Mouse (Mus musculus) liver (tissue): ENCODE data around the gene Zbtb49.

Experiments
- DNase-seq: peaks from one replicate; pipeline ENCODE4 v3.0.0-alpha.2; 2020; ENCODE audit warnings: mixed read lengths

The Zbtb49 gene

DNA sequence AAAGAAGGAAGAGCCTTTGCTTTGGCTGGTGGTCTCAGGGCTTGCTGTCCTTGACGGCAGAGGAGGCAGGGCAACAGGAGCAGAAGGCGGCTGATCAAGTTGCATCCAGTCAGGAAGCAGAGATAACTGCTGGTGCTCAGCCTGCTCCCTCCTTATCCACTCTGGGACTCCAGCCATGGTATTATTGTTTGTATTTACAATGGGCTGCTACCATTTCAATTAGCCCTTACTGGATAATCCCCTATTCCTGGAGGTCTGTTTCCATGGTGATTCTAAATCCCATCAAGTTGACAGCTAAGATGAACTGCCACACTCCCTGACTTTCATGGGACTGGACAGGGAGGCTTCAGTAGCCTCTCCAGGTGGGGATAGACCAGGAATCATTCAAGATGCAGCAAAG, 25.3 kb downstream of the Zbtb49 start:
- no peak for DNase-seq

DNA sequence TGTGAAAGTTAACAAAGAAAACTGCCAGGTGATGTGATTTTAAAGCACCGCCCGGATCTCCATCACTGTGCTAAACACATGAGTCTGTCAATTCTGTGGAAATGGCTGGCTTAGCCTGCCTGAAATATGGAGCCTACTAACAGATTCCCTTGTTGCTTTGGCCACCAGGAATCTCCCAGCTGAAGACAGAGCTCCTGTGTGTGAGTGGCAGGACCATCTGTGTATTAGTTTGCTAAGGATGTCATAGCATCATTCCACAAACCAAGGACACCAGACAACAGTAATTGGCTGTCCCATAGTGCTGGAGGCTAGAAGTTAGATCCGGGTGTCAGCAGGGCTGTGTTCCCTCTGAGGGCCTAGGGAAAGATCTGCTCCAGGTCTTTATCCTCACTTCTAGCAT, 29.4 kb downstream of the Zbtb49 start:
- no peak for DNase-seq

DNA sequence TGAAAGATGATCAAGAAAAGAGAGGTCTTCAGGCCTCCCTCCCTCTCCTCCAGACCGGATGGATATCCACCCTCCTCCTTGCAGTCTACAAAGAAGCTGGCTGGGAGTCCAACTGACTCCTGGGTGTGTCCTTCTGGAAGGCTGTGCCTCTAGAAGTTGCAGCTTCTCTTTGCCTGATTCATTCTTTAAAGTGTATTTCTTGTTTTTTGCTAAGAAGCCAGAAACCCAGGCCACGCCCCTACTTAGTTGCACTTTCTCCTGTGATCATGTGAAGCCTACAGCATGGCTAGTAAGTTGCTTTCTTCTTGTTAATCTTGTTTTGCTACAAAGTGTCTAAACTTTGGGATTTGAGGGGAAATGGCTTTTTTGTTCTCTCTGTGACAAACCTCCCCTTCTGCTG, 33.3 kb downstream of the Zbtb49 start:
- no peak for DNase-seq

DNA sequence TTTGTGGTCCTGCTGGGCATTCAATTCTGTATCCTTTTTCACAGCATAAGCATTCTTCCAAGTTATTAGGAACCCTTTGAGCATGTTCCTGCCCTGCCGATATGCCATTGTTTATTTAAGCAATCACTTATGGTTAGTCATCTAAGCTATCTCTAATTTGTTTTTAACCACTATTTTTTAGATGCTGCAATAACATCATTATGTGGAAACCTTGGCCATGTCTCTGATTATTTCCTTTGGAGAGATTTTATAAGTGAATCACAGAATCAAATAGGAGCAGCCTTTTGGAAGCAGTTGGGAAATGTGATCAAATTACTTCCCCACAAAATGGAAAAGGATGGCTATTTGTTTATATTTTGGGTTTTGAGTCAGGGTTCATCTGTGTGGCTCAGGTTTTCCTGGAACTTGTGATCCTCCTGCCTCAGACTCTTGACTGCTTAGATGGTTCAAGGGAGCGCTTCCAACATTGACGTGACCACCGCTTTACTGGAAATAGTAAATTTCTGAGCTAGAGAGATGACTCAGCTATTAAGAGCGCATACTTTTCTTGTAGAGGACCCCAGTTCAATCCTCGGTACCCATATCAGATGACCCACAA, 35.5 kb downstream of the Zbtb49 start:
- no peak for DNase-seq

DNA sequence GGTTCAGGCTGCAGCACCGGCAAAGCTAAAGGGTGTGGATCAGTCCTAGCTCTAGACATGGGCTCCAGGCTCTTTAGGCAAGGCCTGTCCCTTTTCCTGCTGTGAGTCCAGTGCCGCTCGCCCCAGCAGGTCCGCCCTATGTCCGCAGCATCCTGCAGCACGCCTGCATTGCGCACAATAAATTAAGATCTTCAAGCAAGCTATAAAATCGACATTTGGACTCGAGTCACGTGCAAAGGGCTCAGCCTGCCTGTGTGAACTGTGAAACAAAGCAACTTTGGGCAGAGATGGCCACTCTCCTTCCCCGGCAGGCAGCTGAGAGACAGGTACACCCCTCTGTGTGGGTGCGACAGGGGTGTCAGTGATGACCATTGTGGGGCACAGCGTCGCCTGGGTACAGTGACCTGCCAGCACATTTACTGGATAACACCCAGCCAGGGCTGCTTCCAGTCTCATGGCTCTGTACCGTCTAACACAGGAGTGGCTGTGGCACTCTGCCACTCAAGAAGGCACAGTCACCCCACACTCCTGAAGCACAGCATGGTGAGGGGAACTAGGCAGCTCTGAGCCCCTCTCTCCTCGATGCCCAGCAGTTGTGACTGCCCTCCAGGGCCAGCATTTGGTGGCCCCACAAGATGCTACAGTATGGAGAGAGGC, 45.9 kb downstream of the Zbtb49 start:
- no peak for DNase-seq

DNA sequence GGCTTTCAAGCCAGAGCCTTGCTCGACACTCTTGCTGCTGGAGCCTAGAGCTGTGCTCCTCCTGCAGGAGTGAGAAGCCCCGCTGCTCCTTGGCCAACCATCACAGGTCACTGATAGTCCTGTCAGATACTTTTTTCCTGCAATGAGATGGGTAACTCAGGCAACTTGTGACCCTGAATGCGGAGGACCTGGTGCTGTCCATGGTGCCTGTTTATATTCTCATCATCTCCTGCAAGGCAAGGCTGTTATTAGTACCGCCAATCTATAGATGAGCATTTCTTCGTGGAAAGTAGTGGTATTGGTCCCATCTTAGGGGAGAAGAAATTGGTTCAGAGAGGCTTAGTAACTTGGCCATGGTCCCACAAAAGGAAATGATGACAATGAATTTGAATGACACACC, 46.5 kb downstream of the Zbtb49 start:
- DNase-seq, result no peak

DNA sequence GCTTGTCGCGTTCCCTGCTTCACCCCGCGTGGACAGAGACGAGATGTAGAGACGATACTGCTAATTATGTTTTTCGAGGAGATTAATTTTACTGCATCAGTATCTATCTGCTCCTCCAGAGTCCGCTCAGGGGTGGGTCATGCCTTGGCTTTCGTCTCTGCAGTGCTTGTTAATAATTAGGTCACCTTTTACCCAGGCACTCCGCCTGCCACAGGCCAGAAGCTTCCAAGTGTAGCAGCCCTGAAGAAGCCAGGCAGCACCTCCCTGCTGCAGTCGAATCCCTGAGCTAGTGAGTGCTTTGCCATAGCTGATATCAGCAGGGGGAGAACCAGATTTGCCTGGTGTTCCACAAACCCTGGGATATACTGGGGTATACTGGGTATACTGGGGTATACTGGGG, 51.8 kb downstream of the Zbtb49 start:
- no peak for DNase-seq

DNA sequence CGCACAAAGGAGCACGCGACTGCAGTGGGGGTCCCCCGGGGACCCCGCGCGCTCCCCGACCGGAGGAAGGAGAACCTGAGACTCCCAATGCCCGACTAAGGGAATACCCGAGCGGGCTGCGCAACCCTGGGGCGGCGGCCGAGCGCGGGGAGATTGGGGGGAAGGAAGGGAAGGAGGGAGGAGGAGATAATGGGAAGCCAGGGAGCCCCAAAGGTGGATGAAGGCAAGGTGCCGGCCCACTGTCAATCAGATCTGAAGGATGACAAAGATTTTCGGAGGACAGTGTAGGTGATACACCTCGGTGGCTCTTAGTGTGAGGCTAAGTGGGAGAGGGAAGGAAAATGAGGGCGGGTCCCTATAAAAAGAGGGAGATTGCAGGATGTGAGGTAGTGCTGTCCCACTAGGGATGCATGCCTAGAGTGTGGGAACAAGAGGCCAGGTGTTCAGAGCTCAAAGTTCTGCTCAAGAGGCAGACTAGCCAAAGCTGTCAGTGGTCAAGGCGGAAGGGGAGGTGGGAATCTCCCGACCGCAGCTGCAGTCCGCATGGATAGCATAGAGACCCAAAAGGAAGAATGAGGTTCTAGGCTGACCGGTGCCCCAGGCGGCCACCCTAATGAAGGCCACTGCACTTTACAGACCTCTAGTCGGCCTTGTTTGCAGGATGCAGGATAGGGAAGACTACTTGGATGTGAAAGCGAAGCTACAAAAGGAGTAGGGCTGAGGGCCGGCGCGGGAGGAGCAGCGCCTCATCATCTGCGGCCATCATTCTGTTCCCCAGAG, 60.4 kb downstream of the Zbtb49 start, which contains the start of gene Nsg1:
Nsg1 (minus strand) TSS at position 274 of the 780 bp plus-strand sequence.
- no peak for DNase-seq

DNA sequence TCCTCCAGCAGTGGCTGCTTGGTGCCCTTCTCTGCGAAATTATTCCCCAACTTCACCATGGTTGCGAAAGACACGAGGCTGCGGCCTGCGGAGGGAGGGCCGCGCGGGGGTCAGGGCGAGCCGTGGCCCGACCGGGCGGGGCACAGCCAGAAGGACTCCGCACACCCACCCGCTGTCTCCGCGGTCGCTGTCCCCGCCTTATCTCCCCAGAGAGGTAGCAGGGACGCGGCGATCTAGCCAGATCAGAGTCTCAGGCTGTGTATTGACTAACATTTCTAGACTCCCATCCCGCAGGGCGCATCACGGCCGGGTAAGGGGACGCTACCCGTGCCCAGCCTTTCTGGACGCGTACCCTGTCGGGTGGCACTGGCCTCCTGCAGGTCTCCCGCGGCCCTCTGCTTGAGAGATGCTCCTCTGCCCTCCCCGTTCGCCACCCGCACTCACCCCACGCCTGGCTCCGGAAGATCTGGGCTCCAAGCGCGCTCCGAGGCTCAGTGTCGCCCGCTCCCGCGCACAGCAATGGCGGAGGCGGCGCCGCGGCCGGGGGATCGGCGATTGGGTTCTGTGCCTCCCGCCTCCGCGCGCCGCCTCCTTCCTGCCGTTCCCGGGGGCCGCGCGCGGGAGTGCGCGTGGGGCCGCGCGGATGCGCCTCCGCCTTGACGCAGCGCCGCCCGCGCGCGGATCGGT, 61.2 kb downstream of the Zbtb49 start:
- DNase-seq, result peak; percentile 45

DNA sequence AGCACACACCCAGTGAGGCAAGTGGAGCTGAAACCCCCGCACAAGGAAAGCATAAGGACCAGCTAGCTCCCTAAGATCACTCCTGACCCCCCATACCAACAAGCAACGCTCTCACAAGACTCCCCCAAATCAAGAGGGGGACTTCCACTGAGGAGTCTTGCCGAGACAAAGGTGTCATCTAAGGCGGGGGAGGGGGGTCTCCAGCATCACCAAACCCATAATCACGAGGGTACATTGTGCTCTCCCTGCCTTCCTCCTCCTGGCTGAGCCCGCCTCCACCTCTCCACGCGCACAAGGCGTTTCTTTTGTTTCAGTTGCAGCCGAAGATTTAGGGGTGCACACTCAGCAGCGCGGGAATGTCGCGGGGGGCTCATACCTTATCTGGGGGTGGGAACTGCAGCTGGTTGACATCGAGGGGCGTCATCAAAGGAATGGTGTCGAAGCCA, 61.7 kb downstream of the Zbtb49 start:
- DNase-seq, result no peak

DNA sequence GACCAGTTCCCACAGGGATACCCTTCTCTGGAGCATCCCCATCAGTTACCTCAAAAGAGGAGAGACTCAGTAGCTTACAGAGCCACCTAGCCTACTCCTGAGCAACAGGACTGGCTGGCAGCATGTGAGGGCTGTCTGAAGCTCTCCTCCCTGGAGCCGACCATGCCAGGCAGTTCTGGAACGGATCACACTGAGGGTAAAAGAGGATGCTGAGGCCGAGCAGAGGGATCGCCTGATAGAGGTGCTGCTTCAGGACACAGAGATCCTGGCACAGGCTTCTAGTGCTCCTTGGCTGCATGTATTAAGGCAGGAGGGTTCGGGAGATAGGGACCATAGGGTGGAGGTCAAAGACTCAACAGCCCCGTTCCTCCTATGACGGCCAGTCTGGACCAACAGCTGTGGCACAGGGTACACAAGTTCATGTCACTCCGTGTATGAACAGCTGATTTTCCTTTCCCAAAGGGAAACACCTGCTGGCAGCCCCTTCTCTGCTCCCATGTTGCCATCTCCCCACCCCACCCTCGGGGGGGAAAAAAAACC, 62.7 kb downstream of the Zbtb49 start:
- DNase-seq, result no peak

DNA sequence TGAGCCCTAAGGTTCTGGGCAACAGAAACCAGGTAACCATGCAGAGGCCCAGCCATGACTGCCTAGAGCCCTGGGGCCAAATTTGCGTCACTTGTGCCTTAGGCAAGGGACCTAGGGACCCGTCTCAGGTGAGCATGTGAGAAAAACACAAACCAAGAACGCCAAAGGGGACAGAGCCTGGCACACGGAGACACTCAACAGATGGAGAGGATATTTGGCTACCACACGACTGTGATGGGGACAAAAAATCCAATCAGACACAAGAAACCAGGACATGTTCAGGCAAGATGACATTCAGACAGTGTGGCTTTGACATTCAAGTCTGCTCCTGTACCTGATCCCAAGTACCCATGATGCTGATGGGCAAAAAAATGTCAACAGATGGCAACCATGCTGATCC, 66.6 kb downstream of the Zbtb49 start:
- no peak for DNase-seq

DNA sequence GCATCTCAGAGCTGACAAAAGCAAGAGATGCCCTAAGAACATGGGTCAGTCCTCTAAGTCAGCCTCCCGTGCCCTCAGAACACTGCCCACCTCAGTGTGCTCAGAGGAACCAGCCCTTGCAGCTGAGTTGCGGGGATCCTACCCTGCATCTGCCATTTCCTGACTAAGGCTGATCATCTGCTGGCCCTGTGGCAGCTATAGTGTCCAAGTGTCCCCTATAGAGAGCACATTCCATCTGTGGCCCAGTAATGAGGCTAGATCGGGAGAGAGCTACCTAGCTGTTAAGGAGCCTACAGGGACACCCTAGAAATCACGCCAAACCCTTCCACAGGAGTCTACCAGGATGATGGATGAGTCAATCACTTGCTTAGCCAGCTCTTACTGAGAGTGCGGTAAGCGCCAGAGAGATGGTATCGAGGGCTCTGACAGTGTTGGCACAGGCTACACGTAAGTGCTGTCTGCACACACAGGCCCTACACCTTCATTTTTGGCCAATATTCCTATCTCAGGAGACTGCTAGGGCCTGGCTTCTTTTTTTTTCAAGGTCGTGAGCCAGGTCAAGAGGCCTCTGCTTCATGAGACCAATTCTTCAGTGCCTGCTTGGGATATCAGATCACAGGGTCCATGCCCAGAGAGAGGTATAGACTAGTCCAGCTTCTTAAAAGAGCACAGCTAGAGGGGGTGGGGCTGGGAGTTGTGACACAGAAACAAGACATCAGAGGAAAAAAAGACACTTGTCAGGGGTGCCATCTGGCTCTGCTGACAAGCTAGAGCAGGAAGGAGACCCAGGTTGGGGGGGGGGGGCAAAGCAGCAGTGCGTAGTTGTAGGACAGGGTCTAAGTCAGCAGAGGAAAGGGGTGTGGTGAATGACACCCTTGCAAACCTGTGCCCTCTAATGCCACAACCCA, 67.8 kb downstream of the Zbtb49 start:
- no peak for DNase-seq

DNA sequence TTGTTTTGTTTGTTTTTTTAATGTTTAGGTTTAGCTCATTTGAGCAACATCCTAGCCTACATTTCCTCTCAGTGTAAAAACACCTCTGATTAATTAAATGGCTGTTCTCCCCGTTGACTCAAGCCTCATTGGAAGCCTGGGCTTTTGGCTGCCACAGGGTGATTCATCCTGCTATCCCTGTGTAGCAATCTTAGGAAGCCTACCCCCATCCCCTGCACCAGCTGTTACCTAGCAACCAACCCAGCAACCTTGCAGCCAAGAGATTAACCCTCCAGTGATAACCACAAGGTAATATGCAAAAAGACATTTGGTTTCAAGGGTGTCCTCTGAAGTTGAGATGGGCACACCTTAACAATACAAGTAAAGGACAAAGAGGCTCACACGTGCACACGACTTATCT, 69.0 kb downstream of the Zbtb49 start:
- no peak for DNase-seq

DNA sequence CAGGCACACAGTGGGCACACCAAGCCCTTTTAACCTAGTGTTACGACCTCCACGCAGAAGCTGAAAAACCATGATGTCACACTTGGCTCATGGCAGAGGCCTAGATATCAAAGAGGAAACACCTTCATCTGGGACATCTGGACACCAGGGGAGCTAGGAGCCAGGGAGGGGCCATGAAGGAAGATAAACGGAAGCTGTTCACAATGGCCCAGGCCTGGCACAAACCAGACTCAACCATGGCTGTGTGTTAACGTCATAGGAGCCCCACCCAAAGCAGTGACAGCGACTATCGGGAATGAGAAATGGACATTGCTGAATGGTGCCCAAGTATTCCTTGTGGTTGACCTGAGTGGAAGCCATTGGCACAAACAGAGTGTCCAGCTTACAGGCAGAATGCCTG, 73.7 kb downstream of the Zbtb49 start:
- DNase-seq, result no peak

DNA sequence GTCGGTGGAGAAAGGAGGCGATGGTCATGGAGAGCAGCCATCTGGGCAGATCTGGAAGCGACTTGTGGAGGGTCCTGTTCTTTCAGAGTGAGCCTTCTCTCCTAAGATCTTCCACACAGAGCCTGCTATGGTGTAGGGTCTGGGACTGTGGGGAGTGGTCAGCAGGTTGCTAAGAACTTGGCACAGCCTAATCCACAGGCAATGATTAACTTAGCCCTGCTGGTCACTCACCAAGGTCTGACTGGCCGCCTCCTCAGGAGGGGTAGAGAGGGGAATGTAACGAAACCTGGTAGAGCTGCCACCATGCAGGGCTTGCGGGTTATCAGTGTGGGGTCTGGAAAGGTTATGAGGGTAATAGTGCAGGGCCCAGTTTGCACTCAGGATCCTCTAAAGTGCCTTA, 79.4 kb downstream of the Zbtb49 start:
- DNase-seq, result no peak
